Mouse (Mus musculus) bone marrow, adult 2 months (tissue): ENCODE results near the gene Dpp4.

Source experiments
- CTCF ChIP-seq: fragments of 200-500 bp; IDR thresholded peaks from 2 replicates; pipeline ENCODE4 v1.5.1; 2011; ENCODE audit warnings: low read length, control low read depth; ENCODE audit not compliant: control insufficient read depth, insufficient read depth
- POLR2A ChIP-seq: fragments of 200-500 bp; IDR thresholded peaks from 2 replicates; pipeline ENCODE4 v1.6.1; 2011; ENCODE audit warnings: low read depth, mild to moderate bottlenecking, control low read depth, low read length, borderline replicate concordance; ENCODE audit not compliant: control insufficient read depth

DNA sequence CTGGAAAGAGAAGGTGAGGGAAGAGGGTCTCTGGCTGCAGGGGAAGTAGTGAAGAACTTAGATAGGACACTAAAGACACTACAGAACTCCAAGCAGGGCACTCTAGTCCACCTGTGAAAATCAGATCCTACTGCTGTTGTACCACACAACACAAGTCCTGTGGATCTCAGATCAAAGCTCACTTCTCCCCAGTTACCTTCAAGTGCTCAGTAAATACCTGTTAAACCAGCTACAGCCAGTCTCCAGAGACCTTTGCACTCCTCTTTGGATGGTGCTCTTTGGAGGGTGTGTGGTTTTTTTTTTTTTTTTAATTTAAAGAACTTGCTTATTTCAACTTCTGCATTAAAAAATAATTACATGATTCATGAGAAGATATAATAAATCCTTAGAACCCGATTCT, 5.2 kb upstream of the Dpp4 start:
- TF ChIP-seq CTCF (no peak), POLR2A (no peak)
